Mouse (Mus musculus) Patski (cell line): Measurements from ENCODE around the gene Mical1. TPM values are rescaled to one million over a fixed set of nuclear protein-coding genes. Genes with fewer than 3 reads are reported as not detected.

Experiments used
- ATAC-seq: fragments of 100-300 bp; one replicate; pipeline ENCODE4 v1.8.0; 2021
- CTCF ChIA-PET: fragments of 350-600 bp; sonication (Branson Sonifier 250); formaldehyde crosslinking; loops from one replicate; lab custom pipeline; 2022; ENCODE audit warnings: inconsistent platforms; lab: Charles Lee
- POLR2A ChIA-PET: fragments of 350-600 bp; sonication (Branson Sonifier 250); formaldehyde crosslinking; loops from one replicate; lab custom pipeline; 2022; ENCODE audit warnings: antibody characterized with exemption, inconsistent platforms; lab: Charles Lee
- DNase-seq: peaks from one replicate; pipeline ENCODE4 v3.0.0-alpha.2; 2011; ENCODE audit warnings: low read depth, low spot score
- H3K27me3 ChIP-seq: fragments of 371-371 bp; one replicate; pipeline ENCODE4 v1.5.1; 2021
- CTCF ChIP-seq: fragments of 100-300 bp; IDR thresholded peaks from one replicate; pipeline ENCODE4 v1.5.1; 2021
- in situ Hi-C: fragments of 300-500 bp; cut with MboI; formaldehyde crosslinking; loops from 3 replicates; pipeline ENCODE4 v1.11.1; 2018; ENCODE audit warnings: low pct_unique_long_range_greater_than_20kb, mixed read lengths
- polyA plus RNA-seq: library from polyadenylated mRNA; unstranded; gene quantifications from one replicate; pipeline ENCODE4 v1.2.3, GENCODE M21; 2021

The Mical1 gene
- polyA plus RNA-seq, 1 experiment from 2014 or later, result 16.6 TPM

GRCm38 (mm10) chr10:41452791-41453190 lies 23.3 kb upstream of the Mical1 start:
- DNase-seq (no peak), ATAC-seq (no peak)
- TF ChIP-seq CTCF, result no peak
- no peaks in the 10 kb centered on the region for H3K27me3 ChIP-seq
- POLR2A ChIA-PET, result interaction anchor here (1.1 to 1.3 kb wide), 2 partner anchors 21 to 37 kb away, joined by 3 read pairs; no protein-coding TSS in a partner anchor
- in situ Hi-C loops, result no loop called here
- CTCF ChIA-PET, result interaction anchor here (0.9 to 1.9 kb wide), 4 partner anchors 17 to 149 kb away, joined by 3 to 5 read pairs (median 4); partner anchors contain the start of genes Ak9 and Fig4

GRCm38 (mm10) chr10:41459990-41460389 lies 16.1 kb upstream of the Mical1 start:
- POLR2A ChIA-PET, result no interaction called here
- no peaks in the 10 kb centered on the region for H3K27me3 ChIP-seq
- in situ Hi-C loops, result no loop called here
- DNase-seq (no peak), ATAC-seq (no peak)
- CTCF ChIA-PET, result interaction anchor here (1.4 kb wide), 1 partner anchor 15 kb away, joined by 4 read pairs; no protein-coding TSS in a partner anchor
- no peak for TF ChIP-seq CTCF

GRCm38 (mm10) chr10:41460501-41460900 lies 15.6 kb upstream of the Mical1 start:
- in situ Hi-C loops, result no loop called here

GRCm38 (mm10) chr10:41461057-41461722 lies 14.9 kb upstream of the Mical1 start:
- CTCF ChIA-PET, result interaction anchor here (1.1 to 1.8 kb wide), 2 partner anchors 10 to 13 kb away, joined by 3 to 5 read pairs; no protein-coding TSS in a partner anchor
- POLR2A ChIA-PET, result interaction anchor here (0.7 kb wide), 1 partner anchor 11 kb away, joined by 3 read pairs; the partner anchor contains the start of gene Zbtb24
- DNase-seq, result no peak
- no peak for TF ChIP-seq CTCF
- no peak for ATAC-seq
- in situ Hi-C loops, result no loop called here
- H3K27me3 ChIP-seq, result no peaks in the 10 kb centered on the region

More at GRCm38 (mm10) chr10:41460501-41460900, 15.6 kb upstream of the Mical1 start:
- ATAC-seq (no peak), DNase-seq (no peak)
- TF ChIP-seq CTCF, result no peak
- CTCF ChIA-PET, result no interaction called here
- POLR2A ChIA-PET, result no interaction called here
- no peaks in the 10 kb centered on the region for H3K27me3 ChIP-seq

- in situ Hi-C loops, result no loop called here
- no peak for DNase-seq
- no peaks in the 10 kb centered on the region for H3K27me3 ChIP-seq
- ChIA-PET POLR2A (interaction anchor here (1.1 kb wide), 1 partner anchor 10 kb away, joined by 3 read pairs; no protein-coding TSS in a partner anchor), CTCF (no interaction called here)
- no peak for ATAC-seq
- TF ChIP-seq CTCF, result no peak
Observed at GRCm38 (mm10) chr10:41464401-41464955, 11.6 kb upstream of the Mical1 start.

GRCm38 (mm10) chr10:41467325-41467724 lies 8.8 kb upstream of the Mical1 start:
- in situ Hi-C loops, result no loop called here
- ChIA-PET CTCF (interaction anchor here (1.3 kb wide), 1 partner anchor 11 kb away, joined by 3 read pairs; no protein-coding TSS in a partner anchor), POLR2A (no interaction called here)
- no peak for ATAC-seq
- no peak for TF ChIP-seq CTCF
- no peaks in the 10 kb centered on the region for H3K27me3 ChIP-seq
- no peak for DNase-seq

GRCm38 (mm10) chr10:41470693-41471092 lies 5.4 kb upstream of the Mical1 start:
- TF ChIP-seq CTCF, result no peak
- in situ Hi-C loops, result no loop called here
- ChIA-PET POLR2A (no interaction called here), CTCF (interaction anchor here (0.9 to 1.5 kb wide), 2 partner anchors 9 to 17 kb away, joined by 3 to 4 read pairs; no protein-coding TSS in a partner anchor)
- ATAC-seq (no peak), DNase-seq (no peak)
- H3K27me3 ChIP-seq, result no peaks in the 10 kb centered on the region

- H3K27me3 ChIP-seq, result no peaks in the 10 kb centered on the region
- TF ChIP-seq CTCF, result no peak
- ATAC-seq (no peak), DNase-seq (no peak)
- POLR2A ChIA-PET, result no interaction called here
- CTCF ChIA-PET, result interaction anchor here (1.3 to 1.4 kb wide), 2 partner anchors 20 to 217 kb away, joined by 3 read pairs; no protein-coding TSS in a partner anchor
- in situ Hi-C loops, result no loop called here
Observed at GRCm38 (mm10) chr10:41472534-41472933, 3.6 kb upstream of the Mical1 start.

- ATAC-seq (no peak), DNase-seq (no peak)
- no peak for TF ChIP-seq CTCF
- CTCF ChIA-PET, result interaction anchor here (1.4 kb wide), 1 partner anchor 20 kb away, joined by 3 read pairs; no protein-coding TSS in a partner anchor
- no peaks in the 10 kb centered on the region for H3K27me3 ChIP-seq
- POLR2A ChIA-PET, result interaction anchor here (1.2 kb wide), 1 partner anchor 20 kb away, joined by 3 read pairs; no protein-coding TSS in a partner anchor
- in situ Hi-C loops, result no loop called here
Observed at GRCm38 (mm10) chr10:41472962-41473481, 3.1 kb upstream of the Mical1 start.

GRCm38 (mm10) chr10:41473782-41474468 lies 2.2 kb upstream of the Mical1 start:
- DNase-seq, result no peak

More at GRCm38 (mm10) chr10:41473782-41474468, 2.2 kb upstream of the Mical1 start:
- POLR2A ChIA-PET, result interaction anchor here (0.5 to 1.3 kb wide), 5 partner anchors 9 to 1199 kb away, joined by 3 to 4 read pairs (median 3); no protein-coding TSS in a partner anchor
- CTCF ChIA-PET, result interaction anchor here (1.2 to 1.7 kb wide), 4 partner anchors 9 to 36 kb away, joined by 3 to 5 read pairs (median 4); no protein-coding TSS in a partner anchor
- ATAC-seq, result no peak
- in situ Hi-C loops, result no loop called here
- no peak for TF ChIP-seq CTCF
- H3K27me3 ChIP-seq, result no peaks in the 10 kb centered on the region
